In genomic region chr12:83764044-83764365, GRCm38 (mm10) we compare ENCODE assay signal across 8 mouse cellular contexts. TPM values are rescaled to one million over a fixed set of nuclear protein-coding genes. Genes with fewer than 3 reads are reported as not detected.
DNase-seq lines count a peak whose midpoint lies in the region; ATAC-seq and TF ChIP-seq lines count a peak whose summit lies in the region.

No protein-coding gene starts in this region.

- H3K9ac ChIP-seq in lung, embryonic 16.5 days (ENCODE audit: low read length) = peak overlapping the region; percentile 32
- H3K9ac ChIP-seq in forebrain, embryonic 11.5 days (ENCODE audit: low read length) = peak overlapping the region; percentile 41
- peak overlapping the region; percentile 50 for H3K9ac ChIP-seq in kidney, postnatal 0 days (ENCODE audit: low read depth, low read length)
- H3K9ac ChIP-seq in neural tube, embryonic 13.5 days = peak overlapping the region; percentile 57

- H3K27me3 ChIP-seq in lung, embryonic 16.5 days (ENCODE audit: control insufficient read depth, insufficient read depth, low read depth, low read length) = no peaks in the 10 kb centered on the region
- 0 out of 2 replicates have a peak, but pooled peaks cover 2% of the 10 kb centered on the region for H3K27me3 ChIP-seq in forebrain, embryonic 11.5 days (ENCODE audit: control insufficient read depth, insufficient read depth, low read length)
- H3K27me3 ChIP-seq in kidney, postnatal 0 days (ENCODE audit: insufficient read depth, low read length) = no peaks in the 10 kb centered on the region
- H3K27me3 ChIP-seq in neural tube, embryonic 13.5 days = peaks cover 10% of the 10 kb centered on the region; the same call in 1 of the 2 replicates

- H3K9me3 ChIP-seq in lung, embryonic 16.5 days (ENCODE audit: control insufficient read depth, low read length) = no peaks in the 10 kb centered on the region
- H3K9me3 ChIP-seq in forebrain, embryonic 11.5 days (ENCODE audit: control insufficient read depth, low read length) = no peaks in the 10 kb centered on the region
- H3K9me3 ChIP-seq in kidney, postnatal 0 days (replicated peaks; ENCODE audit: low read length) = no peaks in the 10 kb centered on the region
- H3K9me3 ChIP-seq in neural tube, embryonic 13.5 days = no peaks in the 10 kb centered on the region

- peak; percentile 32 for ATAC-seq in lung, embryonic 16.5 days (ENCODE audit: low read depth)
- ATAC-seq in forebrain, embryonic 11.5 days (replicated peaks; ENCODE audit: low FRiP score) = no peak
- peak; percentile 22; the same call in 1 of the 2 replicates for ATAC-seq in kidney, postnatal 0 days (replicated peaks; ENCODE audit: low FRiP score, low read depth)
- ATAC-seq in neural tube, embryonic 13.5 days (ENCODE audit: low read depth) = peak; percentile 20; the same call in 1 of the 2 replicates

- TF ChIP-seq CTCF in kidney, postnatal 0 days (IDR thresholded peaks at IDR 0.05; ENCODE audit: low read depth) = no peak

- H3K36me3 ChIP-seq in lung, embryonic 16.5 days (ENCODE audit: control insufficient read depth, insufficient read depth, low read length) = no peaks in the 10 kb centered on the region
- no peaks in the 10 kb centered on the region for H3K36me3 ChIP-seq in forebrain, embryonic 11.5 days (ENCODE audit: control insufficient read depth, insufficient read depth, low read length)
- H3K36me3 ChIP-seq in kidney, postnatal 0 days (ENCODE audit: insufficient read depth, low read length) = no peaks in the 10 kb centered on the region
- H3K36me3 ChIP-seq in neural tube, embryonic 13.5 days = no peaks in the 10 kb centered on the region

- H3K4me1 ChIP-seq in lung, embryonic 16.5 days (replicated peaks; ENCODE audit: control insufficient read depth, insufficient read depth, low read length) = peaks cover 19% of the 10 kb centered on the region
- peaks cover 7% of the 10 kb centered on the region; the same call in 1 of the 2 replicates for H3K4me1 ChIP-seq in forebrain, embryonic 11.5 days (replicated peaks; ENCODE audit: control insufficient read depth, insufficient read depth, low read length)
- peaks cover 28% of the 10 kb centered on the region for H3K4me1 ChIP-seq in kidney, postnatal 0 days (replicated peaks; ENCODE audit: insufficient read depth, low read length)
- peaks cover 27% of the 10 kb centered on the region for H3K4me1 ChIP-seq in neural tube, embryonic 13.5 days (replicated peaks)

- peak overlapping the region; percentile 67 for H3K4me2 ChIP-seq in lung, embryonic 16.5 days (ENCODE audit: low read depth, low read length)
- H3K4me2 ChIP-seq in forebrain, embryonic 11.5 days (ENCODE audit: low read depth, low read length, severe bottlenecking) = peak overlapping the region; percentile 49
- H3K4me2 ChIP-seq in kidney, postnatal 0 days (ENCODE audit: low read length) = peak overlapping the region; percentile 66
- H3K4me2 ChIP-seq in neural tube, embryonic 13.5 days = peak overlapping the region; percentile 59

- no peak overlapping the region for H3K27ac ChIP-seq in lung, embryonic 16.5 days (ENCODE audit: low read length)
- H3K27ac ChIP-seq in forebrain, embryonic 11.5 days (ENCODE audit: low read depth, low read length) = no peak overlapping the region
- H3K27ac ChIP-seq in kidney, postnatal 0 days = peak overlapping the region; percentile 64
- no peak overlapping the region for H3K27ac ChIP-seq in neural tube, embryonic 13.5 days (replicated peaks)

- 2% methylated on average over 14 of the region's 14 CpGs for WGBS in lung, embryonic 16.5 days
- 13% methylated on average over 14 of the region's 14 CpGs for WGBS in forebrain, embryonic 11.5 days
- WGBS in kidney, postnatal 0 days = 4% methylated on average over 14 of the region's 14 CpGs
- 7% methylated on average over 14 of the region's 14 CpGs for WGBS in neural tube, embryonic 13.5 days

- H3K4me3 ChIP-seq in lung, embryonic 16.5 days (ENCODE audit: low read length) = peak overlapping the region; percentile 41
- peak overlapping the region; percentile 22 for H3K4me3 ChIP-seq in forebrain, embryonic 11.5 days (ENCODE audit: low read depth, low read length)
- peak overlapping the region; percentile 24 for H3K4me3 ChIP-seq in kidney, postnatal 0 days (replicated peaks; ENCODE audit: low read depth, low read length)
- peak overlapping the region; percentile 29 for H3K4me3 ChIP-seq in neural tube, embryonic 13.5 days

- no peak for DNase-seq in lung, adult 18-20 months
- DNase-seq in forebrain, embryonic 11.5 days (ENCODE audit: low spot score) = no peak
- DNase-seq in kidney, postnatal 0 days (ENCODE audit: low spot score) = peak; percentile 36
- no peak for DNase-seq in c-Kit-positive CD71-positive TER-119-positive erythroid progenitor cells, embryonic 14.5 days (ENCODE audit: low spot score)
- no peak for DNase-seq in layer of hippocampus, adult 11-12 months (ENCODE audit: low spot score)
- DNase-seq in cerebellum, adult 9-10 months = no peak

RNA-seq across cellular contexts. Expression of gene Papln, which starts 0.6 kb away (rescaled TPM):
- 1.0 and 1.3 TPM in 2 replicates for polyA plus RNA-seq in lung, embryonic 16.5 days (2015; fragmentation: Nextera tagmentation; extraction: Ambion mirVana)
- polyA plus RNA-seq in forebrain, embryonic 11.5 days (2014; fragmentation: Nextera tagmentation; extraction: Ambion mirVana) = 0.04 and 0.05 TPM in 2 replicates
- 3.6 and 3.7 TPM in 2 replicates for polyA plus RNA-seq in kidney, postnatal 0 days (2015; fragmentation: Nextera tagmentation; extraction: Ambion mirVana)
- 0.08 and 0.13 TPM in 2 replicates for polyA plus RNA-seq in neural tube, embryonic 13.5 days (2015; fragmentation: Nextera tagmentation; extraction: Ambion mirVana)
